Mouse (Mus musculus) heart, adult 9 months (tissue): ENCODE results near the gene Slc22a12.
A peak's percentile ranks its signal among the peaks of the same experiment; 100 is the strongest.

ENCODE experiments used
- DNase-seq, 2 experiments: peaks; one replicate each; pipeline ENCODE4 v3.0.0; 2022; ENCODE audit warnings: low spot score in 2 of 2

Gene Slc22a12

GRCm38 (mm10) chr19:6494032-6494431 is 48.8 kb downstream of the Slc22a12 start:
- no peak for DNase-seq

- no peak for DNase-seq
Observed at GRCm38 (mm10) chr19:6493219-6493618, 49.6 kb downstream of the Slc22a12 start.

GRCm38 (mm10) chr19:6492124-6492523 is 50.7 kb downstream of the Slc22a12 start:
- peak; percentile 56 to 65 for DNase-seq

- DNase-seq, result no peak
Observed at GRCm38 (mm10) chr19:6491538-6491937, 51.3 kb downstream of the Slc22a12 start.

- DNase-seq, result peak; percentile 63 to 76
Observed at GRCm38 (mm10) chr19:6489030-6489429, 53.8 kb downstream of the Slc22a12 start.
